Mouse (Mus musculus) liver, embryonic 14.5 days (tissue): ENCODE data around the gene Mlkl. TPM values are rescaled to one million over a fixed set of nuclear protein-coding genes. Genes with fewer than 3 reads are reported as not detected.

Experiments
- ATAC-seq: fragments of 200-750 bp; cut with Nextera tagmentation; 2 replicates; pipeline ENCODE4 v1.8.0; 2017; ENCODE audit warnings: moderate number of reproducible peaks, mild to moderate bottlenecking, moderate library complexity; ENCODE audit not compliant: insufficient read depth
- DNase-seq, 3 experiments: peaks; one replicate each; pipeline ENCODE4 v3.0.0-alpha.2; 2012 to 2013; ENCODE audit warnings: low read depth in 3 of 3, low spot score in 3 of 3
- H3K27ac ChIP-seq: fragments of 300-500 bp; sonication (generic); 2 replicates; pipeline ENCODE4 v1.5.1; 2014; ENCODE audit warnings: moderate library complexity, mild to moderate bottlenecking, control low read depth, inconsistent platforms
- H3K27me3 ChIP-seq: fragments of 300-500 bp; sonication (generic); 2 replicates; pipeline ENCODE4 v1.6.1; 2014; ENCODE audit warnings: mild to moderate bottlenecking, low read length, moderate library complexity; ENCODE audit not compliant: control insufficient read depth, insufficient read depth
- H3K36me3 ChIP-seq: fragments of 300-500 bp; sonication (generic); replicated peaks from 2 replicates; pipeline ENCODE4 v1.6.1; 2014; ENCODE audit warnings: low read depth; ENCODE audit not compliant: control insufficient read depth, insufficient read depth
- H3K4me1 ChIP-seq, 2 experiments: fragments of 200-500 bp in 1 of 2; fragments of 300-500 bp in 1 of 2; sonication (generic) in 1 of 2; replicated peaks; 2 replicates each; pipeline ENCODE4 v1.6.1; 2012 to 2014; ENCODE audit warnings: antibody characterized with exemption in 1 of 2, inconsistent platforms in 1 of 2, low read length in 1 of 2; ENCODE audit not compliant: control insufficient read depth in 2 of 2, insufficient read depth in 2 of 2
- H3K4me2 ChIP-seq: fragments of 300-500 bp; sonication (generic); 2 replicates; pipeline ENCODE4 v1.6.1; 2014; ENCODE audit warnings: low read depth, mild to moderate bottlenecking, control low read depth, moderate library complexity
- H3K4me3 ChIP-seq, 2 experiments: fragments of 200-500 bp in 1 of 2; fragments of 300-500 bp in 1 of 2; sonication (generic) in 1 of 2; 2 replicates each; pipeline ENCODE4 v1.5.1; 2012 to 2014; ENCODE audit warnings: low read depth in 2 of 2, low read length in 2 of 2, mild to moderate bottlenecking in 2 of 2, control low read depth in 1 of 2, inconsistent platforms in 1 of 2, moderate library complexity in 1 of 2; ENCODE audit not compliant: insufficient read depth in 1 of 2
- H3K9ac ChIP-seq: fragments of 300-500 bp; sonication (generic); replicated peaks from 2 replicates; pipeline ENCODE4 v1.6.1; 2014; ENCODE audit warnings: mild to moderate bottlenecking, control low read depth, moderate library complexity
- H3K9me3 ChIP-seq: fragments of 300-500 bp; sonication (generic); 2 replicates; pipeline ENCODE4 v1.6.1; 2016; ENCODE audit warnings: low read length, mixed read lengths; ENCODE audit not compliant: control insufficient read depth
- CTCF ChIP-seq: IDR thresholded peaks from 2 replicates; pipeline ENCODE4 v1.5.1; 2016; ENCODE audit warnings: antibody characterized with exemption, low read depth, control low read depth
- EP300 ChIP-seq: IDR thresholded peaks from 2 replicates; pipeline ENCODE4 v1.6.1; 2016; ENCODE audit warnings: antibody characterized with exemption, low read depth
- WGBS: fragments of 180-500 bp; shearing (Covaris S2); extraction: QIAGEN DNeasy Blood & Tissue Kit; methylation state at CpG from one replicate; pipeline ENCODE4 v1.1.7; 2014; ENCODE audit not compliant: insufficient replicate concordance; 5-methylcytosine and 5-hydroxymethylcytosine counted together
- polyA plus RNA-seq, 2 experiments: library from polyadenylated mRNA; depleted of rRNA in 1 of 2; stranded (reverse) in 1 of 2; unstranded in 1 of 2; fragments of >200 nt; fragmentation: Nextera tagmentation in 1 of 2; extraction: Ambion mirVana in 1 of 2; gene quantifications; 2 replicates each; pipeline versions ENCODE4 v1.2.1 to v1.2.3; 2012 to 2014

Gene Mlkl
- polyA plus RNA-seq, 2 experiments = 1.6 to 2.8 TPM

GRCm38 (mm10) chr8:111343225-111343624, 5.2 kb upstream of the Mlkl start:
- Histone ChIP-seq H3K9ac (no peak overlapping the region), H3K4me2 (no peak overlapping the region), H3K4me3 (no peak overlapping the region), H3K27me3 (no peaks in the 10 kb centered on the region), H3K4me1 (peaks cover 0 to 3% of the 10 kb centered on the region in 2 experiments; a peak in 2 of 4 replicates), H3K36me3 (no peaks in the 10 kb centered on the region), H3K27ac (no peak overlapping the region), H3K9me3 (no peaks in the 10 kb centered on the region)
- DNase-seq (peak; percentile 38 to 45 (median 45)), ATAC-seq (no peak)
- no peak for TF ChIP-seq EP300
- peak; percentile 90 for TF ChIP-seq CTCF
- 2% methylated on average over 5 of the region's 5 CpGs for WGBS

GRCm38 (mm10) chr8:111340186-111340585, 2.2 kb upstream of the Mlkl start:
- DNase-seq (no peak), ATAC-seq (no peak)
- Histone ChIP-seq H3K4me3 (no peak overlapping the region), H3K9me3 (no peaks in the 10 kb centered on the region), H3K4me1 (peaks cover 0 to 6% of the 10 kb centered on the region in 2 experiments; a peak in 2 of 4 replicates), H3K4me2 (no peak overlapping the region), H3K27ac (no peak overlapping the region), H3K36me3 (no peaks in the 10 kb centered on the region), H3K27me3 (no peaks in the 10 kb centered on the region), H3K9ac (no peak overlapping the region)
- TF ChIP-seq CTCF = no peak
- TF ChIP-seq EP300 = no peak
- WGBS = 55% methylated on average over 3 of the region's 3 CpGs

DNA sequence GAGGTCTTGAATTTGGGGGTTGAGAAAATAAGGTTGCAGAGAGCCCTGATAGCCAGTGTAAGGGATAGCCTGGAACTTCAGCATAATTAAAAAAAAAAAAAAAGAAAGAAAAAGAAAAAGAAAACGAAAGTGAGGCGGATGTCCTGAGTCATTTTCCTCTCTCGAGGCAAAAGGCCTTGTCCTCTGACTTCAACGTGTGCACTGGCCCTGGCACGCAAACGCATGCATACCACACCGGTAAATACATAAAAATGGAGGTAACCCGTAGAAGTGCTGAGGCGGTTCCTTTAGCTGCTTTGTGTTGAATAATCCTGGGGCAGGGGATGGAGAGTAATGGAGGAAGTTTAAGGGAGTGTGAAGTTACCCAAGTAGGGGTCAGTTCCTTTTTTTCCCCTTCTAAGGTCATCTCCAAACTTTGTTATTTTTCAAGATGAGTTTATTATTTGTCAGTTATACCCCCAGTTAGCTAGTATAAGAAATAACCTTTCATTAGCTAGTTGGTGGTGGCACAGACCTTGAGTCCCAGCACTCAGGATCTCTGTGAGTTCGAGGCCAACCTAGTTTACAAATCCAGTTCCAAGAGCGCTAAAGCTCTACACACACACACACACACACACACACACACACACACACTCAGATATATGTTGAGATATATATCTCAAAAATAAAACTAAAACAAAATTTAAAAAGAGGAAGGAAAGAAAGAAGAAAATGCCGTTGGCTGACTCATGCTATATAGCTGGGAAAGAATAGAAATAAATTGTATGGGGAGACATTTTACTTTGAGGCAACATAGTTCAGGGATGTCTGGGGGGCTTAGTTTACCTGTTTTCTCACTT, 612 bp upstream of the Mlkl start:
- Histone ChIP-seq H3K9me3 (no peaks in the 10 kb centered on the region), H3K27ac (no peak overlapping the region), H3K4me2 (peak overlapping the region; percentile 86), H3K27me3 (no peaks in the 10 kb centered on the region), H3K9ac (peak overlapping the region; percentile 49), H3K4me3 (peak overlapping the region; percentile 58 to 66), H3K36me3 (no peaks in the 10 kb centered on the region), H3K4me1 (peaks cover 0 to 6% of the 10 kb centered on the region in 2 experiments; a peak in 2 of 4 replicates)
- 29% methylated on average over 12 of the region's 12 CpGs for WGBS
- no peak for DNase-seq
- no peak for ATAC-seq
- TF ChIP-seq EP300 (no peak), CTCF (no peak)

DNA sequence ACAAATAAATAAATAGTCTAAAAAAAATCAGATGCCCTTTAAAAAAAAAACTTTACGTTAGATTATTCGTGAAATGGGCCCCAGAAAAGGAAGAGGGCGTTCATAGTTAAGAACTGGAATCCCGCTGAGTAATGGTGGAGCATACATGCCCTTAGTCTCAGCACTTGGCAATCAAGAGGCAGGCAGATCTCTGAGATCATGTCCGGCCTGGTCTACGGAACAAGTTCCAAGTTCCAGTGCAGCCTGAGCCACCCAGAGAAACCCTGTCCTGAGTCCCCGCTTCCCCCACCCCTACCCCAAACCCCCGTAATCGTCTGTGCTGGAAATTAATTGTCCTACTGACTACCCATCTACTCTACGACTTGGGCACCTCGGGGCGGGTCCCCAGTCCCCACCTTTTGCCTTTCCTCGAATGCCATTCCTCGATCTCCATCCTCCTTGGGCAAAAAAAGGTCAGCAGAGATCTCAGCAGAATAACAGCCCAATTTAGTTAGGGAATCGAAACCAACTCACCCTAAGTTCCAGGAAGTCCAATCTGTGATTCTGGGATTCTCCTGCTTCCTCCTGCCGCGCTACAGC, 577 bp downstream of the Mlkl start:
- Histone ChIP-seq H3K4me2 (peak overlapping the region; percentile 86), H3K36me3 (no peaks in the 10 kb centered on the region), H3K27me3 (no peaks in the 10 kb centered on the region), H3K9me3 (no peaks in the 10 kb centered on the region), H3K4me1 (peaks cover 0 to 6% of the 10 kb centered on the region in 2 experiments; a peak in 2 of 4 replicates), H3K9ac (peak overlapping the region; percentile 49), H3K27ac (no peak overlapping the region), H3K4me3 (peak overlapping the region; percentile 58 to 66)
- DNase-seq (no peak), ATAC-seq (no peak)
- no peak for TF ChIP-seq EP300
- no peak for TF ChIP-seq CTCF
- 9% methylated on average over 17 of the region's 17 CpGs for whole genome bisulfite sequencing

GRCm38 (mm10) chr8:111336692-111337091, 1.3 kb downstream of the Mlkl start:
- Histone ChIP-seq H3K4me3 (no peak overlapping the region; a peak in 1 of 4 replicates), H3K27me3 (no peaks in the 10 kb centered on the region), H3K9ac (no peak overlapping the region), H3K36me3 (no peaks in the 10 kb centered on the region), H3K9me3 (no peaks in the 10 kb centered on the region), H3K4me1 (peaks cover 0 to 6% of the 10 kb centered on the region in 2 experiments; a peak in 2 of 4 replicates), H3K27ac (no peak overlapping the region), H3K4me2 (0 out of 2 replicates have a peak overlapping the region, but pooled peaks have one; percentile 9)
- no peak for DNase-seq
- 68% methylated on average over 4 of the region's 4 CpGs for WGBS
- no peak for ATAC-seq
- TF ChIP-seq CTCF (peak; percentile 19; the same call in 1 of the 2 replicates), EP300 (no peak)
